9 mouse cellular contexts compared by ENCODE assay signal in the genomic region with DNA sequence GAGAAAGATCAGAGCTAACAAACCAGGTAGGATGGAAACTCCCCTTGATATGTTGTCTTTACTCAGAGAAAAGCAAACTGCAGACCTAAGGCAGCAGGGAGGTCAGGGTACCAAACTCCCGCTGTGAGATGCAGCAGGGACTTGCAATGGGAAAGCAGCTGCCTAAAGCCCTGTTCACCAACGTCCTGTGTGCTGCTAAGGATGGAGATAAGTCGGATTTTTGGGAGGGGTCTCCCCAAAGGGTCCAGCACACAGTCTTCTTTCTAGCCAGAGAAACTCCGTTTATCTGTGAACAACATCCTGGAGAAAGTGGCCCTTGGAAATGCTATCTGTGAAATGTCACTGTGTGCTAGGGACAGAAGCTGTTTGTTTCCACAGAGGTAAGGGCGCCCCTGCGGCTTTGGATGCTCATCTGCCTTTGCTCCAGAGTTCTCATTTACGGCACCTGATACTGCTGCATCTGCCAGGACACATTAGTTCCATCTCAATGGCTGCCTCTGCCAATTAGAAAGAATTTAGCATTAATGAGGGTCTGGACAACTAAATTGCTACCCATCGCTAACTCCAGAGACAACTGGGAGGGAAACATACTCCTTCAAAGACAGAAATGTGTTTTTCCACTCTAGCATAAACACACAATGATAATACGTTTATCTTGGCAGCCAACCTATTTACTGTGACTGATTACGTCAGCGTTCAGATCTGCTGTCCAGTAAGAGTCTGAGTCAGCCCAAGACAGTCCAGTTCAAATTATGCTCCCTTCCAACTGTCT. TPM values are rescaled to one million over a fixed set of nuclear protein-coding genes. Genes with fewer than 3 reads are reported as not detected.
A peak's percentile ranks its signal among the peaks of the same experiment; 100 is the strongest.
DNase-seq lines count a peak whose midpoint lies in the region; ATAC-seq and TF ChIP-seq lines count a peak whose summit lies in the region.
"Had no signal": no experiment of that assay in that cellular context is flagged by ENCODE, and none has a peak within 500 bp of the region (broad histone marks: within the 10 kb centered on the region; RNA-seq: fewer than 3 reads in every experiment).

No protein-coding gene starts in this region.

- intact Hi-C loops in heart, postnatal 14 days (cut with DNase I), result no loop called here

- no peak for TF ChIP-seq EP300 in stomach, postnatal 0 days (optimal IDR thresholded peaks at IDR 0.05)

- WGBS in midbrain, postnatal 0 days, result 36% methylated on average over 11 of the region's 11 CpGs
- WGBS in midbrain, embryonic 10.5 days, result 48% methylated on average over 11 of the region's 11 CpGs
- 39% methylated on average over 11 of the region's 11 CpGs for WGBS in hindbrain, embryonic 12.5 days
- WGBS in stomach, postnatal 0 days, result 43% methylated on average over 11 of the region's 11 CpGs

- H3K27me3 ChIP-seq in midbrain, postnatal 0 days (ENCODE audit: insufficient read depth, low read length), result no peaks in the 10 kb centered on the region
- no peaks in the 10 kb centered on the region for H3K27me3 ChIP-seq in midbrain, embryonic 10.5 days (ENCODE audit: low read depth, poor library complexity, severe bottlenecking)
- no peaks in the 10 kb centered on the region for H3K27me3 ChIP-seq in hindbrain, embryonic 12.5 days
- H3K27me3 ChIP-seq in stomach, postnatal 0 days (ENCODE audit: control insufficient read depth, insufficient read depth, low read length), result no peaks in the 10 kb centered on the region
- H3K27me3 ChIP-seq: liver, embryonic 13.5 days had no signal

- DNase-seq in heart, adult 18-20 months, result peak; percentile 37 to 52
- no peak for DNase-seq in heart, postnatal 14 days
- peak; percentile 60 for DNase-seq in midbrain, postnatal 0 days (ENCODE audit: low spot score)
- DNase-seq in midbrain, embryonic 10.5 days (ENCODE audit: low spot score), result no peak
- DNase-seq in stomach, postnatal 0 days (ENCODE audit: low spot score), result no peak
- DNase-seq in thymus, postnatal 10 days (ENCODE audit: low spot score in 2 of 2), result no peak
- no peak for DNase-seq in left cerebral cortex, adult 18-20 months (ENCODE audit: low spot score in 2 of 2)
- DNase-seq: liver, embryonic 13.5 days had no signal

- no peak overlapping the region for H3K4me3 ChIP-seq in midbrain, postnatal 0 days (ENCODE audit: low read depth, low read length)
- H3K4me3 ChIP-seq in midbrain, embryonic 10.5 days, result no peak overlapping the region
- H3K4me3 ChIP-seq in hindbrain, embryonic 12.5 days, result no peak overlapping the region
- no peak overlapping the region for H3K4me3 ChIP-seq in stomach, postnatal 0 days (ENCODE audit: low read depth, low read length)
- H3K4me3 ChIP-seq: liver, embryonic 13.5 days had no signal

- H3K9ac ChIP-seq in midbrain, postnatal 0 days (replicated peaks; ENCODE audit: low read length, poor library complexity, severe bottlenecking), result no peak overlapping the region
- H3K9ac ChIP-seq in hindbrain, embryonic 12.5 days, result no peak overlapping the region
- H3K9ac ChIP-seq in stomach, postnatal 0 days (ENCODE audit: low read length), result no peak overlapping the region; the same call in 1 of the 2 replicates
- H3K9ac ChIP-seq: liver, embryonic 13.5 days had no signal

- no peaks in the 10 kb centered on the region for H3K9me3 ChIP-seq in midbrain, postnatal 0 days (ENCODE audit: low read length)
- H3K9me3 ChIP-seq in midbrain, embryonic 10.5 days (replicated peaks), result no peaks in the 10 kb centered on the region
- H3K9me3 ChIP-seq in hindbrain, embryonic 12.5 days (replicated peaks), result no peaks in the 10 kb centered on the region
- H3K9me3 ChIP-seq in stomach, postnatal 0 days (ENCODE audit: control insufficient read depth, low read length), result no peaks in the 10 kb centered on the region
- H3K9me3 ChIP-seq: liver, embryonic 13.5 days had no signal

- no peak for TF ChIP-seq CTCF in midbrain, postnatal 0 days (IDR thresholded peaks at IDR 0.05)
- no peak for TF ChIP-seq CTCF in stomach, postnatal 0 days (IDR thresholded peaks at IDR 0.05; ENCODE audit: low read depth)

- H3K4me1 ChIP-seq in midbrain, postnatal 0 days (ENCODE audit: insufficient read depth, low read length), result no peaks in the 10 kb centered on the region
- H3K4me1 ChIP-seq in midbrain, embryonic 10.5 days, result peaks cover 26% of the 10 kb centered on the region
- H3K4me1 ChIP-seq in hindbrain, embryonic 12.5 days, result peaks cover 8% of the 10 kb centered on the region; the same call in 1 of the 2 replicates
- no peaks in the 10 kb centered on the region for H3K4me1 ChIP-seq in stomach, postnatal 0 days (replicated peaks; ENCODE audit: control insufficient read depth, insufficient read depth)
- H3K4me1 ChIP-seq: liver, embryonic 13.5 days had no signal

- no peak overlapping the region for H3K4me2 ChIP-seq in midbrain, postnatal 0 days (ENCODE audit: low read depth, low read length, poor library complexity, severe bottlenecking)
- no peak overlapping the region for H3K4me2 ChIP-seq in hindbrain, embryonic 12.5 days (replicated peaks)
- no peak overlapping the region for H3K4me2 ChIP-seq in stomach, postnatal 0 days (replicated peaks; ENCODE audit: low read depth)
- H3K4me2 ChIP-seq: liver, embryonic 13.5 days had no signal

- ATAC-seq in midbrain, postnatal 0 days (ENCODE audit: low FRiP score), result no peak
- ATAC-seq in hindbrain, embryonic 12.5 days (ENCODE audit: low FRiP score), result peak; percentile 68; the same call in 1 of the 2 replicates
- ATAC-seq in stomach, postnatal 0 days (ENCODE audit: low FRiP score, low TSS enrichment), result peak; percentile 54; the same call in 1 of the 2 replicates

- H3K27ac ChIP-seq in midbrain, postnatal 0 days (ENCODE audit: low read depth, low read length), result no peak overlapping the region
- H3K27ac ChIP-seq in midbrain, embryonic 10.5 days (replicated peaks), result no peak overlapping the region
- H3K27ac ChIP-seq in hindbrain, embryonic 12.5 days, result peak overlapping the region; percentile 44; the same call in 1 of the 2 replicates
- H3K27ac ChIP-seq in stomach, postnatal 0 days (replicated peaks), result no peak overlapping the region
- H3K27ac ChIP-seq: liver, embryonic 13.5 days had no signal

- no peaks in the 10 kb centered on the region for H3K36me3 ChIP-seq in midbrain, postnatal 0 days (ENCODE audit: insufficient read depth, low read length)
- no peaks in the 10 kb centered on the region for H3K36me3 ChIP-seq in midbrain, embryonic 10.5 days
- H3K36me3 ChIP-seq in hindbrain, embryonic 12.5 days, result no peaks in the 10 kb centered on the region
- H3K36me3 ChIP-seq in stomach, postnatal 0 days (ENCODE audit: control insufficient read depth, insufficient read depth, low read length), result no peaks in the 10 kb centered on the region
- H3K36me3 ChIP-seq: liver, embryonic 13.5 days had no signal

RNA-seq across cellular contexts. Expression of gene Ccdc115, which starts 40.1 kb away (rescaled TPM):
- total RNA-seq in heart, adult 18-20 months (2021), result 10 to 100 TPM; 13.4 to 15.5 TPM
- 10 to 100 TPM; 14.1 to 15.0 TPM for total RNA-seq in heart, postnatal 14 days (2021)
- total RNA-seq in midbrain, postnatal 0 days (2014; rRNA removed), result 36.7 and 41.1 TPM in 2 replicates
- polyA plus RNA-seq in midbrain, postnatal 0 days (2015; fragmentation: Nextera tagmentation; extraction: Ambion mirVana), result 57.5 and 58.9 TPM in 2 replicates
- 80.1 and 82.0 TPM in 2 replicates for polyA plus RNA-seq in midbrain, embryonic 10.5 days (2016; fragmentation: Nextera tagmentation; extraction: Ambion mirVana)
- polyA plus RNA-seq in hindbrain, embryonic 12.5 days (2016; fragmentation: Nextera tagmentation; extraction: Ambion mirVana), result 61.4 and 62.9 TPM in 2 replicates
- 37.1 and 39.3 TPM in 2 replicates for polyA plus RNA-seq in stomach, postnatal 0 days (2015; fragmentation: Nextera tagmentation; extraction: Ambion mirVana)
- 10 to 100 TPM; 12.9 to 15.9 TPM for total RNA-seq in left cerebral cortex, adult 18-20 months (2021)

RNA-seq across cellular contexts. Expression of gene Imp4, which starts 40.3 kb away (rescaled TPM):
- 10 to 100 TPM; 30.5 to 31.2 TPM for total RNA-seq in heart, adult 18-20 months (2021)
- total RNA-seq in heart, postnatal 14 days (2021), result 10 to 100 TPM; 28.5 to 30.0 TPM
- total RNA-seq in midbrain, postnatal 0 days (2014; rRNA removed), result 17.8 and 22.1 TPM in 2 replicates
- polyA plus RNA-seq in midbrain, postnatal 0 days (2015; fragmentation: Nextera tagmentation; extraction: Ambion mirVana), result 41.9 and 42.3 TPM in 2 replicates
- 97.8 and 114 TPM in 2 replicates for polyA plus RNA-seq in midbrain, embryonic 10.5 days (2016; fragmentation: Nextera tagmentation; extraction: Ambion mirVana)
- 69.7 and 70.1 TPM in 2 replicates for polyA plus RNA-seq in hindbrain, embryonic 12.5 days (2016; fragmentation: Nextera tagmentation; extraction: Ambion mirVana)
- polyA plus RNA-seq in stomach, postnatal 0 days (2015; fragmentation: Nextera tagmentation; extraction: Ambion mirVana), result 52.3 and 52.9 TPM in 2 replicates
- total RNA-seq in left cerebral cortex, adult 18-20 months (2021), result 10 to 100 TPM; 34.2 to 36.5 TPM

Comparison
In these comparisons a context has a peak if more than half of its experiments do, and no peak if none do; other contexts are left out.
1. DNase-seq: peak in heart, adult 18-20 months (2 of 2) and midbrain, postnatal 0 days (single experiment); none in heart, postnatal 14 days (0 of 2), midbrain, embryonic 10.5 days (single experiment), stomach, postnatal 0 days (single experiment), thymus, postnatal 10 days (0 of 2) and left cerebral cortex, adult 18-20 months (0 of 2).